Mouse (Mus musculus): Measurements from ENCODE around the gene Fez2. TPM values are rescaled to one million over a fixed set of nuclear protein-coding genes. Genes with fewer than 3 reads are reported as not detected.
A peak's percentile ranks its signal among the peaks of the same experiment; 100 is the strongest.

Gene Fez2
- total RNA-seq (2021) = 10 to 100 TPM; 34.2 to 36.3 TPM

DNA sequence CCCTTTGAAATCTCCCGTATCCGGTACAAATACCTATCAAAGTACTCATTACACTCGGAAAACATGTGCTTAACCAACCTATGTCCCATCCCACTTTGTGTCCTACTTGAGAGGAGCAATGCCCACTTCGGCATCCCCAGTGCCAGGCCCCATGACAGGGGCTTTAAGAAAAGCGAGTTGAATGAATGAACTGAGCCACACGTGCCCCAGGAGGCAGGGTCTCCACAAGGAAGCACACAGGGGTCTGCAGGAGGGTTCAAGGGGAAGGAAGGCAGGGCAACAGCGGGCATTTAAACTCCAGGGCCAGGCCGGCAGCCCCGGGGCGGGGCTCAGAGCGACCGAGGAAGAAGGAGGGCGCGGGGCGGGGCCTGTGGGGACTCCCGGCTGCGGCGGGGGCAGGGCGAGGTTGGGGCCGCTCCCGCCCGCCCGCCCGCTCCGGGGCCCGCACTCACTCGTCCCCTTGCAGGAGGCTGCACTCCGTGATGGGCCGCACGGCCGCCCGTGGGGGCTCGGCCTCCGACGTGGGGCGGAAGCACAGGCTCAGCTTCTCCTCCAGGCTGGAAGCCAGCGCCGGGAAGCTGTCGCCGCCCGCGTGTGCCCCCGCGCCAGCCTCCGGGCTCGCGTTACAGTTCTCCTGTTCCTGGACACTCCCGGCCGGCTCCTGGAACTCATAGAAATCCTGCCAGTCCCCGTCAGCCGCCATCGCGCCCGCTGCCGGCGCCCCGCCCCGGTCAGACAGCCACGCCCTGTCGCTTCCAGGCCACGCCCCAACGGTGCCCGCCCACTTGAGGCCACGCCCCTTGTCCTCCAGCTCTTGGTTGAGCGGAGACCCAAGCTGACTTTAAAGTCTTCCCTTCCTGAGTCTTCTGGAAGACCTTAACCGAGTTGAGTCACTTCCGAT, at the start of gene Fez2:
TSS of gene Fez2 (minus strand) at position 772 of the 901 bp plus-strand sequence.
- peak; percentile 88 to 92 for DNase-seq (ENCODE audit: low spot score in 2 of 2)
- intact Hi-C loops (cut with DNase I) = loop anchor here (2.0 to 5.0 kb wide), 2 partner anchors 17 to 185 kb away; no protein-coding TSS in a partner anchor

DNA sequence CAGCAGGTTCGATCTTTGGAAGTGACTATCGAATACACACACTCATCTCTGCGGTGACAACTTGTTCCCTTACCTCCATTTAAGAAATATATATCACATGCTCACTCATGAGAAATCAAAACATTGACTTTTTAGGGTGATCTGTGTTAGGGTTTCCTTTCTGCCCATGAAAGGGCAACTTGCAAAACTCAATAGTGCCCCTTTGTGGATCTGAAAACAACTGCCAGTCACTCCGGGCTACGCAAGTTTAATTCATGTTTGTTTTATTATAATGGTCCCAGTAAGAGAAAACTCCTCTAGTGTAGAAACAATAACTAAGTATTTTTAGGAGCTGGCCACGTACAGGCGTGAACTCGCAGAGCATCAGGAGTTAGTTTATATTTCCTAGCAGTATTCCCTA, 47.5 kb upstream of the Fez2 start:
- DNase-seq (ENCODE audit: low spot score in 2 of 2) = peak in 1 of 2 experiments; percentile 5
- intact Hi-C loops (cut with DNase I) = no loop called here

DNA sequence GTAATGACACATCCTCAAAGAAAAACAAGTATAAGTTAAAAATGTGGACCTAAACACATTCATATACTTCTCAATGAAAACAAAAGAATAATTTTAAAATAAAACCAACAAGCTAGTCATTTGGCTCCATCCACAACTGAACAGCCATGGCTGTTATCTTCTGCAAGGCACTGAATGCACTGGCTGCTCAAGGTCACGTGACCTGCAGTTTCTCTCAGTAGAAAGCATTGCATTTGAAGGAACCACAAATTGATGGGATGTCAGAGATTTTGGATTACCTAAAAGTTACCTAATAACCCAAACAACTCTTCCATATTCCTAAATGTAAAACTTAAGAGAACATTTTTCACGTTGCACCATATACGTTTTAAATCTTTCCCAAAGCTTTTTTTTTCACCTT, 47.1 kb upstream of the Fez2 start:
- no peak for DNase-seq (ENCODE audit: low spot score in 2 of 2)
- intact Hi-C loops (cut with DNase I) = no loop called here

DNA sequence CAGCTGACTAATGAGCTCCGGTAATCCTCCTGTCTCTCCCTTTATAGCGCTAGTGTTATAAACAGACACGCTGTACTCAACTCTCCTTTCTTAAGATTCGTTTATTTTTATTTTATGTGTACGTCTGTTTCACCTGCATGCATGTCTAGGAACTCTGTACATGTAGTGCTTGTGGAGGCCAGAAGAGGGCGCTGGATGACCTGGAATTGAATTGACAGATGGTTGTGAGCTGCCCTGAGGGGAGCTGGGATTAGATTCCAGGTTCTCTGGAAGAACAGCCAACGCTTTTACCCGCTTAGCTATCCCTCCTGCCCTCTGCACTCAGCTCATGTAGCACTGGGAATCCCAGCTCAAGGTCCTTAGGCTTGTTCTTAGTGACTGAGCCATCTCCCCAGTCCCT, 42.2 kb upstream of the Fez2 start:
- intact Hi-C loops (cut with DNase I) = no loop called here
- no peak for DNase-seq (ENCODE audit: low spot score in 2 of 2)

DNA sequence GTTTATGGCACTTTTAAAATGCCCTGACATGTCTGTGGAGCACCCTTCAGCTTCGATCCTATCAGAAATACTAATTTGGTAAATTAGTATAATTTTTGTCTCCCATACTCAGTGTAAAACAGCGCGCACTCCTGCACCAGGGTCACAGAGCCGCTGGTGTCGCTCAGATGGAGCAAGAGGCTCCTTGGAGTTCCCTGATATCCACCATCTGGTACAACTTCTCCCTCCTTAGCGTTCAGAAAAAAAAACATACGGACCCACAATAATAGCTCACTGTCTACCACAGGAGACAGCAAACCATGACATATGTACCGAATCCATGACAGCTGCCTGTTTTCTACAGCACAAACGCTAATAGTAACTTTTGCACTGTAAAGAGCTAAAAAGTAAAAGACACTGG, 37.6 kb upstream of the Fez2 start:
- intact Hi-C loops (cut with DNase I) = loop anchor here (2.0 kb wide), 1 partner anchor 255 kb away; the partner anchor contains the start of gene Crim1
- no peak for DNase-seq (ENCODE audit: low spot score in 2 of 2)

DNA sequence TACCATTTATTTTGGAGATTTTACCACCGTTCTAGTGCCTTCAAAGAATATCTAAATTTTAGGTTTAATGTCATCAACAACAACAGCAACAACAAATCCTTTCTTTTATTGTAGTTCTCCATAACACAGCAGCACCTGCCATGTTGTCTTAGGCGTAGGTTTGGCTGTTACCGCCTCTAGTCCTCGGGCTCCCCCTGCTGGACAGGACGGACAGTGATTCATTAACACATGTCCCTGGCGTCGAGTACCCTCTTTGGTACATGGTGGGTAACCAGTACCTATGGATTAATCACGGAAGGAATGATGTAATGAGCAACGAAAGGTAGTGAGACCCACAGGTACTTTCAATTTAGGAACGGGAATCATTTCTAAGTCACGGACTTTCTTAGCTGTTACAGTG, 37.2 kb upstream of the Fez2 start:
- intact Hi-C loops (cut with DNase I) = loop anchor here (2.0 kb wide), 1 partner anchor 254 kb away; the partner anchor contains the start of gene Crim1
- peak; percentile 57 to 72 for DNase-seq (ENCODE audit: low spot score in 2 of 2)

DNA sequence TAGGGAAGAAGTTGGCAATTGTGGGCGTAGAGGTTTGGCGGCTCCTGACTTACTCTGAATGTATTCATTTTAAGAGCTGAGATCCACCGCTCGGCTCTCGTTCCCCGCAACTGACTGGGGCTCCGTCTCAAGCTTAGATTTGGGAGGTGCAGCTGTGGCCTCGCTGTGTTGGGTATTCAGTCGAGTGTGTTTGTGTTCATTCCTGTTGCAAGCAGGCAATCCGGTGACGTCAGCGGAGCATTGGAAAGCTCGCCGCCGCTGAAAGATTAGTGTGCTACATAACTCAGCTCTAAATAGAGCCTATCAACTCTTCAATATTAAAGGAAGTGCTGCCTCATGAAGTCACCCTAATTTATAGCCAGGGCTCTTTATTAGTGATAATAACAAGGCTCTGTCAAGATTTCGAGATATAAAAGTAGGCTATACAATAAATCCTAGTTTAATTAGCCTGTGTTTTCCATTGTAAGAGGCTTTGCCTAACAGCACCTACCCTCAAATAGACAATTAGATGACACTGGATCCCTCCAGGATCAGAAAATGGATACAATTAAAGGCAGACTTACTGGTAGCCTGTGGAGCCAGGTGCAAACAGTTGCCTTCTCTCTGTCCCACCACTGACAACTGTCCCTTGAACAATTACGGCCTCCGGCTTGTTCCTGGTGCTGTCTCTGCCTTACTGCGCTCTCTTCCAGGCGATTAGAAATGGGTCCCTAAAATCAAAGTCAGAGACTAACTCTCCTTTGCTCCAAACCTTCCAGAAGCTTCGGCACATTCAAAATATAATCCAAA, 36.4 kb upstream of the Fez2 start:
- intact Hi-C loops (cut with DNase I) = loop anchor here (2.0 kb wide), 1 partner anchor 254 kb away; the partner anchor contains the start of gene Crim1
- peak; percentile 39 to 60 for DNase-seq (ENCODE audit: low spot score in 2 of 2)

DNA sequence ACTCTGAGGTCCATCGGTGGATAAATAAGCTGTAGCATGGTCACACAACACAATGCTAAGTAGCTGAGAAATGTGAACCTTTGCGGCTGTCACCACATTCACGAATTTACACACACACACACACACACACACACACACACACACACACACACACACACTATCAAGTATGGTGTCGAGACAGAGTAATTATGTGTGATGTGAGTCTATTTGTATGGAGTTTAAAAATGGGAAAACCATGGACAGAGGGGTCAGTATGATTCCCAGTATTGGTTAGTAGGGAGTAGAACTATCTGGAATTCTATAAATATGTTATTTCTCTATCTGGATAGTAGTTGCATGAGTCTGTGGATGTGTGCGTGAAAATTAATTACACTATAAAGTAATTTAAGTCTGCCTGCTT, 35.6 kb upstream of the Fez2 start:
- DNase-seq (ENCODE audit: low spot score in 2 of 2) = no peak
- intact Hi-C loops (cut with DNase I) = no loop called here

DNA sequence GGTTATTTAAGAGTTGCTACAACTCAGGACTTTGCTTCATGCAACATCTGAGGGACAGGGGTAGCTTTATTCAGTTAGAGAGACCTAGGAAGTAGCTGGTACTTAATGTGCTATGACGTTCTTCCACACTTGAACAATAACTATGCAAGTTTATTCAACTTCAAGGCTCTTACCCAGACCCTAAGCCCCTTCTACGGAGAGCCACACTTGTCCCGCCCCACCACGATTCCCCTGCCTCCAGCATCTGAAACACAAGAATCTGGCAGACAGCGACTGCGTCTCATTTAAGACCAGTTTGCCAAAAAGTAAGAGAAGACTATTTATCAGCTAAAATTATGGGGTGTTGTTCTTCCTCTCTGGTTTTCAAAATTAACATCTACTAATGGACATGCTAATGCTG, 33.9 kb upstream of the Fez2 start:
- DNase-seq (ENCODE audit: low spot score in 2 of 2) = no peak
- intact Hi-C loops (cut with DNase I) = no loop called here

DNA sequence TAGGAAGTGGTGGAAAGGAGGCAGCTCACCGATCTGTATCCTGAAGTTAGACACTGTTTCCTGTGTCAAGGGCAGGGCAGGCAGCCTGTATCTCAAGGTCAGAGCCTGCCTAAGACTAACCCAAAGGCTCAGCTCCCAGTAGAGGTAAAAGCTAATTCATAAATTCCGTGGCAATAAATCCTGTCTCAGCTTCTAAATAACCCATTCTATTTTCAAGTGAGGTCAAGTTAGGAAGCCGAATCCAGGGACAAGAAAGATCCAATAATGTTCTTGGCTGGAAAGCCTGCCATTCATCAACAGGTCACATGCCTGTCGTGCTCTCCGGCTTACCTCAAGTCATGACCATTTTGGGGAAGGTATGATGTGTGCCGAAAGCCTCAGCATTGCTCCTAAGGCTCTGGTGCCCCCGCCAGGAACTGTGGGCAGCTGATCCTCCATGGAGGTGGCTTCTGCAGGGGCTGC, 33.4 kb upstream of the Fez2 start:
- no peak for DNase-seq (ENCODE audit: low spot score in 2 of 2)
- intact Hi-C loops (cut with DNase I) = no loop called here

DNA sequence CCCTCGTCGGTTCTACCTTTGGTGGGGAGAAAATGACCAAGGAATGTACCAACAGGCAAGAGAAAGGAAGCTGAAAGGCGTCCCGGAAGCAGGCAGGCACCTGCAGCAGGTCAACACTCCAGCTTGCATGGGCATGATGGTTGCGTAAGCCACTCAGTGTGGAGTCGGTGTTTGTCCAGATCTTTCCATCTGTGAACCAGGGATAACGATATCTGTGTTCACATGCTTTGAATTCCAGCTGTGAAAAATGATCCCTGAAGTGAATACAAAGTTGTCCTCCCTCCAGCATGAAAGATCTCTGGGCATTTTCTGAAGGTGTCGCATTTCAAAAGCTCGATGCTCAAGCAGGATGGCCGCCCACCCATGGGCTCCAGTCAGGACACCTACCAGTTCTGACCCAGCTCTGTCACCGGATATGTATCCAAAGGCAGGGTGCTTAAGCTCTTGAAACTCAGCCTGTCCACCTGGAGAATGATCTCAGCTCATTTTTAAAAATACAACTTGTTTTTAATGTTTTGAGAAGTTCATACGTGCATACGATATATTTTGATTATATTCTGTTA, 31.8 kb upstream of the Fez2 start:
- DNase-seq (ENCODE audit: low spot score in 2 of 2) = no peak
- intact Hi-C loops (cut with DNase I) = no loop called here

DNA sequence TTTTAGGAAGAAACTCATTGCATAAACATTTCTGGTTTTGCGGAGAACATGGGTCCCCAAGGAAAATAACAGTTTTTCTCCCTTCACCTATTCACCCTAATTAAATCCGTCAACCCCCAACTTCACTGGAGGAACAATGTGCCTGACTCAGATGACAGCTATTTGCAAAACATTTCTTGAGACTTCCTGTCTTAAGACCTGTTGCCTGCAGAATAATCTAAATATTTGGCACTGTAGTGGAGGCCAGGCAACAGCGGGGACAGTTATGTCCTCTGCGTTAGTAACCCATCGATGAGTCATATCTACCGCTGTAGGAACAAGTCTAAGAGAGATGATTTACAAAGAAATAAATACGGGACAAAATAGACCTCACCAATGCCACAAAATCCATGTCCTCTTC, 26.9 kb upstream of the Fez2 start:
- DNase-seq (ENCODE audit: low spot score in 2 of 2) = no peak
- intact Hi-C loops (cut with DNase I) = no loop called here

DNA sequence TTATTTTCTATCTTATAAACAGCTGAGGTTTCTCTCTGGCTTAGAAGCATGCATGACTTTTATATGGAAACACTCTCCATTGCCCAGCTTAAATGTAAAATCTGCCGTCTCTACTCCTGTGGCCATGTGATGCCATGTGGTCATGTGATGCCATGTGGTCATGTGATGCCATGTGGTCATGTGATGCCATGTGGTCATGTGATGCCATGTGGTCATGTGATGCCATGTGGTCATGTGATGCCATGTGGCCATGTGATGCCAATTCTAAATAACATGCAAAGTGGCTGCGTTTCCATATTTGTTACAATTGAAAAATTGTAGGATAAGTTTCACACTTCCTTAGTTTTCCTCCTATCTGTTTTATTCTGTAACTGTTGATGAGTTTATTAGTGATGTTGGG, 22.8 kb upstream of the Fez2 start:
- intact Hi-C loops (cut with DNase I) = no loop called here

DNA sequence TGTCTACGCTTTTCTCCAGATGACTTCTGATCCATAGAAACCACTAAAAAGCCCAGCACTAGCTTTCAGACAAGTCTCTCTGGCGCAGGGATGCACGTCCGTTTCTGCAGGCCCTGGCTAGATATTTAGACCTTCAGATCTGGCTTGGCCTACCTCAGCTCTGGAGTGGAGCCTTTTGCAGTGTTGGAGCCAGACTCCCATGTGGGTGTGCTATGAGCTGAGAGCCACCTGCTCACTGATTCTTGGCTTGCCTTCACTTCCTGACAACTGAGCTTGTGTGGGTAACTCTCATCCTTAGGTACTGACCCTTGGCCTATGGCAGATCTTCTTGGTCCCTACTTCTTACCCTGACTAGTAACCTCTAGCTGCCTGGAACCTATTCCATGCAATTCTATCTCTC, 19.2 kb upstream of the Fez2 start:
- intact Hi-C loops (cut with DNase I) = no loop called here
- DNase-seq (ENCODE audit: low spot score in 2 of 2) = no peak

More for the DNA sequence above, 22.8 kb upstream of the Fez2 start:
- DNase-seq (ENCODE audit: low spot score in 2 of 2) = no peak

DNA sequence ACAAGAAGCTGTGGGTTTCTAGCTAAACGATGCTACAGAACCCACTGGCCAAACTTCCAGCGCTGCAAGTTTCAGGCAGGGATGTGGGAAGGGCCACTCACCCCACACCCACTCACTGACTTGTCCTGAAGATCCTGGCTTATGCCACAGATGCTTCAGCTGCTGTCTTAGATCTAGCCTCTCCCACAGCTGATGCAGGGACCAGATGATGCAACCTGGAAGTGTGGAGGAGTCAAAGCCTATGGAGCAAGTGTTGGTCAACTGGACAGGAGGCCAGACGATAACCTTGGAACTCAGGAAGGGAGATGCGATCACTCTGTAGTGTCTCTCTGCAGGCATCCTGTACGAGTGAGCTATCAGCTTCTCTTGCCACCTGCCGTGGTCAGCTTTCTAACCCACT, 17.7 kb upstream of the Fez2 start:
- DNase-seq (ENCODE audit: low spot score in 2 of 2) = no peak
- intact Hi-C loops (cut with DNase I) = no loop called here

DNA sequence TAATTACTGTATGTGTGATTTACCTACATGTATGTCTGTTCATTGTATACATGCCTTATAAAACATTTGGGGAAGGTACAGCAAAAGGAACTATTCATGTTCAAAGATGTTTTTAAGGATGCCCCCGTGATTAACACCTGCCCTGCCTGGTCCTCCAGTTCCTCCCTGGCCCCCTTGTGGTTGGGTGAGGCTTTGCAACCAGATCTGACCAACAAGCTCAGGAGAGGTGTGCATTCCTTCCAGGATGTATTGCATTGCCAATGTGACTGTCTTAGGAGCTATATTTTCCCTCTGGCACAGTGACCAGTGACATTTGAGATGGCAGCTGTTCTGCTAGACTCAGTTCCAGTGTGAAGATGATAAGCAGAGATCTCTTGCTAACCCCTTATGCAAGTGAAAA, 16.8 kb upstream of the Fez2 start:
- peak in 1 of 2 experiments; percentile 18 for DNase-seq (ENCODE audit: low spot score in 2 of 2)
- intact Hi-C loops (cut with DNase I) = no loop called here

DNA sequence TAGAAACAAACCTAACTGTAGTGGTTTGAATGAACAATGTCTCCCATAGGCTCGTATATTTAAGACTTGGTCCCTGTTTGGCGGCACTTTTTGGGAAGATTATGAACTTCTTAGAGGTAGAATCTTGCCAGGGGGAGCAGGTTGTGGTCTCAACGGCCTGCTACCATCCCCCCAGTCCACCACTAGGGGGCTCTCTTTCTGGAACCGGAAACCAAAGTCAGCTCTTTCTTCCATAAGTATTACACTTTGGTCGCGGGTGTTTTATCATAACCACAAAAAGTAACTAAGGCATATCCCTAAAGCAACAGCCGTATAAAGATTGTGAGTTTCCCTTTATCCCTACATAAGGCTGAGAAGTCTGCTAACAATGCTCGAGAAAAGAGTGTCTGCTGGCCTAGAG, 12.4 kb upstream of the Fez2 start:
- DNase-seq (ENCODE audit: low spot score in 2 of 2) = no peak
- intact Hi-C loops (cut with DNase I) = no loop called here

DNA sequence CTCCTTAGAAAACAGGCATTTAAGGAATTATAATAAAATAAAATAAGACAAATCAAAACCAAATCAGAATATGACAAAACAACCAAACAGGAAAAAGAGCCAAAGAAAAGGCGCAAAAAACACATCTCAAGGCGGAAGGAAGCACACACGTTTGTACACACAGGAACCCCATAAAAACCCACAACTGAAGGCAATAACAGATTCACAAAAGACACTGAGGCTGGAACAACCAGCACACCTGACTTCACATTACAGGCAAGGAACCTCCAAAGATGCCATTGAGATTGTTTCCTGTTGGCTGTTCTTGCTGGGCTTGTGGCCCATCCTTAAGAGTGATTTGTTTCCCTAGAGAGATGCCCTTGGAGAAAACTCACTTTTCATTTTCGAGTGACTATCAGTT, 11.1 kb upstream of the Fez2 start:
- intact Hi-C loops (cut with DNase I) = no loop called here

DNA sequence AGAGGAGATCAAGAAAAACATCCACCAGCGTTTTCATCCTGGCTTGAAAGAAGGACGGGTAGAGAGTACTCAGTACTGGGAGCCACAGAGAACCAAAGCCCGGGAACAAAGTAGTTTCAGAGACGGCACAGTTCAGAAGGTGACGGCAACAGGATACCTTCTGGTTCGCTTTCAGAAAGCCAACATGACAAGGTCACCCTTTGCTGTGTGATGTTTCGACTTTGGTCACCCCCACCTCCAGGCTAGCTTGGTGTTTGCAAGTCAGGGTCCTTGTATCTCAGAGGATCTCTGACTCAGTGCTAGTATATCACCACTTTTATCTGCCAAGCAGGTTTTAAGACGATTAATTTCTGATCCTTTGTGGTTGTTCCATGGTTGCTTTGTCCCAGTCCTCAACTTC, 7.1 kb upstream of the Fez2 start:
- no peak for DNase-seq (ENCODE audit: low spot score in 2 of 2)
- intact Hi-C loops (cut with DNase I) = no loop called here

More for the DNA sequence above, 11.1 kb upstream of the Fez2 start:
- no peak for DNase-seq (ENCODE audit: low spot score in 2 of 2)

DNA sequence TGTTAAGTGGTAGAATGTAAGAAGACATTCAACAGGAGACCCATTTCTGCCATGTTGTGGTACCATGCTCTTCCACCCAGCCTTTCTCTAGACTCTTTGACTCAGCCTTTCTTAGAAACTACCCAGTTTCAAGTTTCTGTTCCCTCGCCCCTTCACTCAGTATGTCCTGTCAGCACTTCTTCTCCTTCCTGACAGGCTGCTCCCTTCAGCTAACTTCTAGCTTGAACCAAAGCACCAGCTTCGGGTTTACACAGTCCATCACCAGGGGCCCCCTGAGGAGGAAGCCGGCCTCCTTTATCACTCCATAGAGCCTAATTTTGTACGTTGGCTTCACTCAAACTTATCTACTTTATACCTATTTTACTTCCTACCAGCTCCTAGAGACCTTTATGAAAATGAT, 1.3 kb upstream of the Fez2 start:
- intact Hi-C loops (cut with DNase I) = loop anchor here (5.0 kb wide), 1 partner anchor 183 kb away; no protein-coding TSS in a partner anchor
- DNase-seq (ENCODE audit: low spot score in 2 of 2) = no peak
